Mouse (Mus musculus) forebrain, embryonic 15.5 days (tissue): ENCODE measurements at regions not wholly inside any gene's neighbourhood (a gene's known extent, or its start where the extent isn't known, plus 50 kb on each side); places are given as distances from the start of the nearest gene placed in this dataset.
A peak's percentile ranks its signal among the peaks of the same experiment; 100 is the strongest.

ENCODE experiments used
- ATAC-seq: fragments of 200-750 bp; cut with Nextera tagmentation; replicated peaks from 2 replicates; pipeline ENCODE4 v1.8.0; 2017; ENCODE audit warnings: mild to moderate bottlenecking, moderate TSS enrichment, moderate library complexity
- H3K27ac ChIP-seq: fragments of 300-500 bp; sonication (generic); replicated peaks from 2 replicates; pipeline ENCODE4 v1.5.1; 2015; ENCODE audit warnings: mild to moderate bottlenecking, inconsistent platforms
- H3K27me3 ChIP-seq: fragments of 300-500 bp; sonication (generic); 2 replicates; pipeline ENCODE4 v1.6.1; 2015; ENCODE audit warnings: inconsistent platforms
- H3K36me3 ChIP-seq: fragments of 300-500 bp; sonication (generic); 2 replicates; pipeline ENCODE4 v1.6.1; 2015; ENCODE audit warnings: mild to moderate bottlenecking, inconsistent platforms
- H3K4me1 ChIP-seq: fragments of 300-500 bp; sonication (generic); 2 replicates; pipeline ENCODE4 v1.6.1; 2015; ENCODE audit warnings: inconsistent platforms
- H3K4me2 ChIP-seq: fragments of 300-500 bp; sonication (generic); replicated peaks from 2 replicates; pipeline ENCODE4 v1.6.1; 2015; ENCODE audit warnings: mild to moderate bottlenecking, inconsistent platforms
- H3K4me3 ChIP-seq: fragments of 300-500 bp; sonication (generic); 2 replicates; pipeline ENCODE4 v1.5.1; 2015; ENCODE audit warnings: mild to moderate bottlenecking, inconsistent platforms
- H3K9ac ChIP-seq: fragments of 300-500 bp; sonication (generic); replicated peaks from 2 replicates; pipeline ENCODE4 v1.6.1; 2015; ENCODE audit warnings: mild to moderate bottlenecking, inconsistent platforms
- H3K9me3 ChIP-seq: fragments of 300-500 bp; sonication (generic); 2 replicates; pipeline ENCODE4 v1.6.1; 2016; ENCODE audit warnings: inconsistent platforms
- WGBS: fragments of 180-500 bp; shearing (Covaris S2); methylation state at CpG from one replicate; pipeline ENCODE4 v1.1.7; 2015; ENCODE audit warnings: mixed read lengths; 5-methylcytosine and 5-hydroxymethylcytosine counted together

GRCm38 (mm10) chr7:39830831-39831230 lies 313.3 kb downstream of the Zfp619 start:
- ATAC-seq, result no peak
- no peak overlapping the region for H3K4me3 ChIP-seq
- H3K9ac ChIP-seq, result no peak overlapping the region
- no peak overlapping the region for H3K27ac ChIP-seq
- 81% methylated on average over 2 of the region's 2 CpGs for WGBS
- H3K9me3 ChIP-seq, result no peaks in the 10 kb centered on the region
- no peak overlapping the region for H3K4me2 ChIP-seq
- H3K4me1 ChIP-seq, result no peaks in the 10 kb centered on the region
- H3K36me3 ChIP-seq, result no peaks in the 10 kb centered on the region
- no peaks in the 10 kb centered on the region for H3K27me3 ChIP-seq

- Histone ChIP-seq H3K9me3 (no peaks in the 10 kb centered on the region), H3K36me3 (no peaks in the 10 kb centered on the region), H3K27ac (no peak overlapping the region), H3K4me3 (no peak overlapping the region), H3K4me1 (no peaks in the 10 kb centered on the region), H3K27me3 (no peaks in the 10 kb centered on the region), H3K4me2 (no peak overlapping the region), H3K9ac (no peak overlapping the region)
- no peak for ATAC-seq
- 91% methylated on average over 3 of the region's 3 CpGs for WGBS
Observed at GRCm38 (mm10) chr7:39841988-39842387, 324.4 kb downstream of the Zfp619 start.

- peak; percentile 90 for ATAC-seq
- 52% methylated on average over 7 of the region's 7 CpGs for WGBS
Observed at GRCm38 (mm10) chr7:39847914-39848782, 330.6 kb downstream of the Zfp619 start.

GRCm38 (mm10) chr7:39857301-39857700 lies 339.7 kb downstream of the Zfp619 start:
- no peaks in the 10 kb centered on the region for H3K36me3 ChIP-seq
- no peak overlapping the region for H3K9ac ChIP-seq
- H3K27me3 ChIP-seq, result no peaks in the 10 kb centered on the region
- no peak overlapping the region for H3K27ac ChIP-seq
- no peaks in the 10 kb centered on the region for H3K9me3 ChIP-seq
- ATAC-seq, result no peak
- H3K4me1 ChIP-seq, result no peaks in the 10 kb centered on the region
- 85% methylated on average over 2 of the region's 2 CpGs for WGBS
- no peak overlapping the region for H3K4me3 ChIP-seq
- H3K4me2 ChIP-seq, result no peak overlapping the region

More at GRCm38 (mm10) chr7:39847914-39848782, 330.6 kb downstream of the Zfp619 start:
- no peak overlapping the region for H3K27ac ChIP-seq
- no peaks in the 10 kb centered on the region for H3K27me3 ChIP-seq
- H3K36me3 ChIP-seq, result no peaks in the 10 kb centered on the region
- no peak overlapping the region for H3K4me3 ChIP-seq
- H3K4me1 ChIP-seq, result no peaks in the 10 kb centered on the region
- no peak overlapping the region for H3K4me2 ChIP-seq
- H3K9me3 ChIP-seq, result no peaks in the 10 kb centered on the region
- H3K9ac ChIP-seq, result no peak overlapping the region

GRCm38 (mm10) chr7:39862835-39863234 lies 345.3 kb downstream of the Zfp619 start:
- Histone ChIP-seq H3K27ac (no peak overlapping the region), H3K4me1 (no peaks in the 10 kb centered on the region), H3K4me2 (no peak overlapping the region), H3K36me3 (no peaks in the 10 kb centered on the region), H3K27me3 (no peaks in the 10 kb centered on the region), H3K4me3 (no peak overlapping the region), H3K9ac (no peak overlapping the region), H3K9me3 (no peaks in the 10 kb centered on the region)
- no peak for ATAC-seq
- WGBS, result 81% methylated on average over 4 of the region's 4 CpGs

DNA sequence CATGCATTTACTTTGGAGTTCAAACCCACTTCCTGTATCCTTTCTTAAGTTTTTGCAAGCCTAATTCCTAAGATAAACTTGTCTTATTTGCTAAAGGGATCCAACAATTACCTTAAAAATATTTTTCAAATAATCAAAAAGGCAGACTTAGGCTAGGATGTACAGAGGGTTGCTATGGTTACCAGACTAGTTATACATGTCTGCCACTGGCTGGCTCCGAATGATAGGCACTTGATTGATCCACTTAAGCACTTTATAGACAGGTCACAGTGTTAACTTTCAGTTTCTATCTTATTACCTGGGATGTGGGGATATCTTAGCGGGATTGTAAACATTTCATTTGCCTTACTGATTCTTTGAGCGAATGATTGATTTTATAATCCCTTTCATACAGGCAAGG lies 346.6 kb downstream of the Zfp619 start:
- Histone ChIP-seq H3K36me3 (no peaks in the 10 kb centered on the region), H3K9me3 (no peaks in the 10 kb centered on the region), H3K4me2 (no peak overlapping the region), H3K4me3 (no peak overlapping the region), H3K4me1 (no peaks in the 10 kb centered on the region), H3K9ac (no peak overlapping the region), H3K27ac (no peak overlapping the region), H3K27me3 (no peaks in the 10 kb centered on the region)
- 86% methylated on average over 3 of the region's 3 CpGs for WGBS
- ATAC-seq, result no peak

GRCm38 (mm10) chr7:39864781-39865180 lies 347.2 kb downstream of the Zfp619 start:
- H3K4me2 ChIP-seq, result no peak overlapping the region
- WGBS, result 91% methylated on average over 3 of the region's 3 CpGs
- H3K36me3 ChIP-seq, result no peaks in the 10 kb centered on the region
- no peaks in the 10 kb centered on the region for H3K9me3 ChIP-seq
- H3K9ac ChIP-seq, result no peak overlapping the region
- H3K27ac ChIP-seq, result no peak overlapping the region
- H3K27me3 ChIP-seq, result no peaks in the 10 kb centered on the region
- no peaks in the 10 kb centered on the region for H3K4me1 ChIP-seq
- no peak overlapping the region for H3K4me3 ChIP-seq
- no peak for ATAC-seq

- H3K9ac ChIP-seq, result no peak overlapping the region
- no peaks in the 10 kb centered on the region for H3K27me3 ChIP-seq
- H3K4me1 ChIP-seq, result no peaks in the 10 kb centered on the region
- no peak overlapping the region for H3K4me3 ChIP-seq
- no peaks in the 10 kb centered on the region for H3K9me3 ChIP-seq
- no peak overlapping the region for H3K4me2 ChIP-seq
- no peak overlapping the region for H3K27ac ChIP-seq
- WGBS, result 76% methylated on average over 6 of the region's 6 CpGs
- no peaks in the 10 kb centered on the region for H3K36me3 ChIP-seq
- no peak for ATAC-seq
Observed at GRCm38 (mm10) chr7:39866674-39867428, 349.3 kb downstream of the Zfp619 start.

- Histone ChIP-seq H3K9ac (no peak overlapping the region), H3K27me3 (no peaks in the 10 kb centered on the region), H3K4me3 (no peak overlapping the region), H3K4me1 (no peaks in the 10 kb centered on the region), H3K9me3 (no peaks in the 10 kb centered on the region), H3K27ac (no peak overlapping the region), H3K4me2 (no peak overlapping the region), H3K36me3 (no peaks in the 10 kb centered on the region)
- 3% methylated on average over 3 of the region's 3 CpGs for WGBS
- no peak for ATAC-seq
Observed at GRCm38 (mm10) chr7:39867451-39867850, 349.9 kb downstream of the Zfp619 start.

- WGBS, result 97% methylated on average over 1 of the region's 1 CpGs
- no peak overlapping the region for H3K27ac ChIP-seq
- H3K4me2 ChIP-seq, result no peak overlapping the region
- no peaks in the 10 kb centered on the region for H3K27me3 ChIP-seq
- H3K4me3 ChIP-seq, result no peak overlapping the region
- no peak overlapping the region for H3K9ac ChIP-seq
- H3K4me1 ChIP-seq, result no peaks in the 10 kb centered on the region
- no peaks in the 10 kb centered on the region for H3K9me3 ChIP-seq
- ATAC-seq, result no peak
- no peaks in the 10 kb centered on the region for H3K36me3 ChIP-seq
Observed at GRCm38 (mm10) chr7:39882113-39882512, 364.5 kb downstream of the Zfp619 start.

DNA sequence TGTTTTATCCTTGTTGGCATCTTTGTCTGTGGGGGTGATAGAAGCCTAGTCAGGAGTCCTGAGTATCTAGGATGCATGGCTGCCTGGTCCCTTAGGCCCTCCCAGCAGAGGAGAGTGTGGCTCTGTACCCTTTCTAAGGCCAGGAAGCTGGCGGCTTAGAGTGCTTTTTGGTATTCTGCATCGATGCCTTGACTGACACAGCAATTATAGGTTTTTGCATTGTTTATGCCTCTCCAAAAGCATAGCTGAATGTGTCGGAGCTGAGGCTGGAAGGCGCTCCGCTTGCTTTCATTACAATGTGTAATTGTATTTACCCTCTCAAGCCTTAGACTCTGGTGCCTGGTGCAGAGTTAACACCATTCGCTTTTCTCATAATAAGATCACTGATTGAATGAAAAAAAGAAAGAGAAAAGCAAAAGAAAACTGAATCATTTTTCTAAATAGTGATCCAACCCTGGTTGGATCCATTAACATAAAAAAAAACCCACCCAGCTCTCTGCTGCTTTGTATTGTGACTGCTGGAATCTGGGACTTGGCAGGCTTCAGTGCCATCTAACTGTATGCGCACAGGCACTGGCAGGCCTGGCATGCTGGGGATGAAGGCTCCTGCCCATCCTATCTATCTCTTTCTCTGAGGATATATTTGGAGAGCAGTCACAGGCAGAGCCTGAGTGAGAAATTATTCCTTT lies 376.8 kb downstream of the Zfp619 start:
- Histone ChIP-seq H3K9ac (no peak overlapping the region), H3K4me2 (no peak overlapping the region), H3K4me1 (peaks cover 8% of the 10 kb centered on the region), H3K27ac (0 out of 2 replicates have a peak overlapping the region, but pooled peaks have one; percentile 33), H3K27me3 (no peaks in the 10 kb centered on the region), H3K4me3 (no peak overlapping the region), H3K9me3 (no peaks in the 10 kb centered on the region), H3K36me3 (no peaks in the 10 kb centered on the region)
- ATAC-seq, result peak; percentile 82
- WGBS, result 26% methylated on average over 7 of the region's 7 CpGs

DNA sequence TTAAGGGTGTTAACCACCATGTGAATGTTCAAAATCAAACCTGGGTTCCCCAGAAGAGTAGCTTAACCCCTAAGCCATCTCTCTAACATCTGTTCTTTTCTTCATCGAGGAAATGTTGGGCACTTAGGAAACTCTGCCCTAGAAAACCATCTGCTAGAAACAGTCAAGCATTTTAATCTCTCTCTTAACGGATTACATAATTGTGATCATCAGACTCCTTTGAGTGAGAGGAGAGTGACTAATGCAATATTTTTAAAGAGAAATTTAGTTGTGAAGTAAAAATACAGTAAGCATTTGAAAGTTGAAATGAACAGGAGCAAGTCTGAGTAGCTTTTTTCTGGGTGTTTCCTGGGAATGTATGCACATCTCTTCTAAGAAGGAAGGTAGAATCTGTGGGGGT lies 379.4 kb downstream of the Zfp619 start:
- Histone ChIP-seq H3K9me3 (no peaks in the 10 kb centered on the region), H3K9ac (no peak overlapping the region), H3K4me3 (no peak overlapping the region), H3K4me1 (peaks cover 8% of the 10 kb centered on the region), H3K27ac (no peak overlapping the region), H3K27me3 (no peaks in the 10 kb centered on the region), H3K4me2 (no peak overlapping the region), H3K36me3 (no peaks in the 10 kb centered on the region)
- ATAC-seq, result no peak
- 66% methylated on average over 2 of the region's 2 CpGs for WGBS
